Mouse (Mus musculus) cerebellum, adult 11 months (tissue): ENCODE results near the gene Adgrd1.

Experiments used
- DNase-seq: peaks from one replicate; pipeline ENCODE4 v3.0.0; 2022

Gene Adgrd1

DNA sequence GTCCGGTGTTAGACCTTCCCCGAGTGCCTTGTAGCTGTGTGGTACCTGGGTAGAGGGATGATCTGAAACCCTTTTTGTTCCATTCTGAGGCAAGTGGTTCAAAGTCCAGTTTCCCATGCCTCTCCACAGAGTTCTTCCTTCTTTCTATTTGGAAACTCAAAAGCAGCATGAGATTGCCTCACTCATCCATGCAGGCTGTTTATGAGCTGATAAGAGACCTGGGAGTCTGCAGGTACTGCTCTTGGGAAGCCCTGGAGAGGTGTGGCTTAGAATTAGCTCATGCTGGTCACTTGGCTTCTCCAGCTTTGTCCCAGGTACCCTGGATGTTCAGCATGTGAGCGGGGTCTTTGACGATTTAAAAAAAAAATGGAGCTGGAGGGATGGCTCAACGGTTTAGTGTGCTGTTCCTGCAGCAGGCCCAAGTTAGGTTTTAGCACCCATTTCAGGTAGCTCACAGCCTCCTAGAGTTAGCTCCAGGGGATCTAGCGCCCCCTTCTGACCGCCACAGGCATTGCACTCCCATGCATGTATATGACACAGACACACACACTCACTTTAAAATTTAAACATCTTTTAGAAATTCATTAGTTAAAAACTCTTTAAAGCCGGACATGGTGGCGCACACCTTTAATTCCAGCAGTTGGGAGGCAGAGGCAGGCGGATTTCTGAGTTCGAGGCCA lies 65.0 kb downstream of the Adgrd1 start:
- DNase-seq, result no peak

DNA sequence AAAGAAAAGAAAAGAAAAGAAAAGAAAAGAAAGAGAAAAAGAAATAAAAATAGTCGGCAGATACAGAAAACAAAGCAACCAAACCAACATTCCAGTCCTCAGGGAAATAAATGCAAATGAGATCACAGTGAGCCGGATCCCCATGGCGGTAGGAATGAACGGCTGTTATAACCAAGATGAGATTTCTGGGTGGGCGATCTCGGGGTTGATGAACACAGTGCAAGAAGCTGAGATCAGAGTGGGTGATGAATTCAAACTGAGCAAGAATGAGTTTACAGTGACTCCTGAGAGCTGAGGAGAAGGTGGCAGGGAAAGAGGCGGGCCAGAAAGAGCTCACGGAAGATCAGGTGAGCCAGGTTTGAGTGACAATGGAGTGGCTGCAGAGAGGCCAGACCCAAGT lies 66.9 kb downstream of the Adgrd1 start:
- no peak for DNase-seq

DNA sequence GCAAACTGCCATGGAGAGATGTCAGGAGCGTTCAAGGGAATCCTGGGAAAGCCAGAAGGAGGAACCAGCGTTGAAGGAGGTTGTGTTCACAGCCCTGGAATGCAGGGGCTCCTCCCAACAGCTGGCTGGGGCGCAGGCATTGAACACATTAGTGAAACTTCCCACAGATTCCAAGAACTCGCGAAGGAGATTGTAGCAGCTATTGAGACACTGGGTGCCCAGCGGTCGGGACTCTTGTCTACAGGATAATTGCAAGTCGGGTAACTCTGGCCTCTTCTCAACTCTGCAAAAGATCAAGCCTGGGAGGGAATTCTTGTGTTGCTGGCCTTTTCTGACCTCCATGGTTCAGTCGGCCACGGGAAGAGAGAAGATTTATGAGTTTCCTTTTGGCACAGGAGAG lies 67.5 kb downstream of the Adgrd1 start:
- DNase-seq, result no peak

DNA sequence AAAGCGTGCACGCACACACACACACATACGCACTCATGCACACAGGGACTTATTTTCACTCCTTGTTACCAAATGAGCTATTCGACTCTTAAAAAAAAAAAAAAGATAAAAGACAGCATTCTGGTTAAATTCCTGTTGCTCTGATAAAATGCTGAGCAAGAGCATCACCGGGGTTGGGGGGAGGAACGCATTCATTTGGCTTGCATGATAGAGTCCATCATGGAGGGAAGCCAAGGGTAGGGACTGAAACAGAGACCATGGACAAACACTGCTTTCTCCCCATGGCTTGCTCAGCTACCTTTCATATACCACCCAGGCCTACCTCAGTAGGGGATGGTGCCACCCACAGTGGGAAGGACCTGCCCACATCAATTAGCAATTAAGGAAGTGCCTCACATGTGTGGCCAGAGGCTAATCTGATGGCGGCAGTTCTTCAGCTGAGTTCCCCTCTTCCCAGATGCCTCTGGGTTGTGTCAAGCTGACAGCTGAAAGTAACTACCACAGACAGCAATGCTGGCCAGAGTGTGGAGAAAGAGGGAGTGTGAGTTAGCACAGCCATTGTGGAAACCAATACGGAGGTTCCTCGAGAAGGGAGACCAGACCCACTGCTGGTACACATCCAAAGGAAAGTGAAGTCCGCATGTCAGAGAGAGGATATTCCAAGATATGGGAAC lies 68.5 kb downstream of the Adgrd1 start:
- no peak for DNase-seq

DNA sequence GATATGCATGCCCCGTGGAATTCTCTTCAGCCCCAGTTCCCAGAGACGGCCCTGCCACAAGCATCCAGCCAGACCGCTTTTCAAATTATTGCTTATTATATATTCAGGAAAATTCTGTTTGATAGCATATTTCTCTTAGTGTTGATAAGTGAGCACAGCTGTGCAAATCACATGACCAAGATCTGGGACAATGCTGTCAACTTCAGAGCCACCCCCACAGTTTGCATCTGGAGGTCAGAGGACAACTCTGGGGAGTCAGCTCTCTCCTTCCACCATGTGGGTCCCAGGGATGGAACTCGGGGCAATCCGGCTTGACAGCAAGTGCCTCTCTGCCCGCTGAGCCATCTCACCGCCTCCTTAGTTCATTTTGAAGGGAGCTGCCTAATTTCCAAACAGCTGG lies 69.0 kb downstream of the Adgrd1 start:
- no peak for DNase-seq

DNA sequence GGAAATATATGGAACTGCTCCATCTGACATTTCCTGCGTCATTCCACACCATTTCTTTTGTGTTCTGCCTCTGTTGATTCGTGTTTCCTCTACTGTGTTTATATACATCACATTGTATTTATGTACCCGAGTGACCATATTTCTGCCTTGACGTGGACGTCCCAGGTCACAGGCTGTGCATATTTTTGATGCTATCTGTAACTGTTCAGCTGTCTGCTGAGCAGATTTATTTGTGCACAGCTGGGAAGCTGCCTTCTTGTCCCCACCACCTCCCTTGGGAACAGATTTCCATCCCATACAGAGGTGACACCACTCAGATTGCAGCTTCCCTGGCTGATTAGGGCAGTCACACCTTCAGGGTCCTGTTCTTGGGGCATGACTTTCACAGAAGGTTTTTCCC lies 72.5 kb downstream of the Adgrd1 start:
- DNase-seq, result no peak

DNA sequence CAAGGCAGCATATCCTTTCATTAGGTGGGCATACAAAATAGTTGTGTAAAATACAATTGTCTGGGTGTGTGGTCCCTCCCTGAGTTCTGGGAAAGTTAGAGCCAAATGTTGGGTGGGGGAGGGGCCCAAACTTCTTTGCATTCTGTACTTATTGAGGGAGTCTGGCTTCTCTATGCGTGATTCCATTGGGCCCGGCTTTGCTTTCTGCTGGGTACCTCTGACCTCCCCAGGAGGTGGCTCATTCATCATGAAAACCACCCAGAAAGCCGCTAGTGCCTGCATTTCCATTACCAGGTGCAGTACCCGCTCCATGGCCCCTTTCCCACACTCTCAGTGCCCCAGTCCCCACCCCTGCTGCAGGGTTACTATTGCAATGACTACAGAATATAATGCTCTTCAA lies 73.0 kb downstream of the Adgrd1 start:
- no peak for DNase-seq

DNA sequence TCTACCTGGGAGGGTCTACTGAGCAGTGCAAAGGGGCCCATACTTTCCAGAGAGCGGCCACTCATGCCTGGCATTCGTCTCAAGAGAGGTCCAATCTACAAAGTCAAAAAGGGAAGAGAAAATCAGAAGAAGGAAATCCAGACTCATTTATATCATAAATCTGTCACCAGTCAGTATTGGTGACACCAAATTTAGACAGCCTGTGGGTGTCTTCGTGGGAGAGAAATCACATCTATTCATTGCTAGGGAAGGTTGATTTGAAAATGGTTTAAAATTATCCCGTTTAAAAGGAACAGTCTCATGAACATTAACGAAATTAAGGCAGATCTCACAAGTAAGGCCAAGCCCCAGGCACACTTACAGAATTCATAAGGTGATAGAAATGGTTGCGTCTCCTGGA lies 76.0 kb downstream of the Adgrd1 start:
- no peak for DNase-seq

DNA sequence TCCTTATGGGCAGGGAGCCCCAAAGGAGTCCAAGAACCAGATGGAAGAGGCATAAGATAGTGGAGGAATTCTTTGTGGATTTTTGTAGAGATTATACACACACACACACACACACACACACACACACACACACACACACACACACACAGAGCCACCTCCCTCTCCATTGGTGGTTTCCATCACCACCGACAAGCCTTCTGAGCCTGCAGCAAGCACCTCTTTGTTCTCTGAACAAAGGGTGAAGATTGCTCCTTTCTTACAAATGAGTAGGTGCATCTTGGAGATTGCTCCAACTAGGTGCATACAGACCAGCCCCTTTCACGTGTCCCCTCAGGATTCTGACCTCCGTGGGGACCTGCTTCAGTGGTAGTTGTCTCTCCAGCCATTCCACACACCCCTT lies 79.4 kb downstream of the Adgrd1 start:
- no peak for DNase-seq

DNA sequence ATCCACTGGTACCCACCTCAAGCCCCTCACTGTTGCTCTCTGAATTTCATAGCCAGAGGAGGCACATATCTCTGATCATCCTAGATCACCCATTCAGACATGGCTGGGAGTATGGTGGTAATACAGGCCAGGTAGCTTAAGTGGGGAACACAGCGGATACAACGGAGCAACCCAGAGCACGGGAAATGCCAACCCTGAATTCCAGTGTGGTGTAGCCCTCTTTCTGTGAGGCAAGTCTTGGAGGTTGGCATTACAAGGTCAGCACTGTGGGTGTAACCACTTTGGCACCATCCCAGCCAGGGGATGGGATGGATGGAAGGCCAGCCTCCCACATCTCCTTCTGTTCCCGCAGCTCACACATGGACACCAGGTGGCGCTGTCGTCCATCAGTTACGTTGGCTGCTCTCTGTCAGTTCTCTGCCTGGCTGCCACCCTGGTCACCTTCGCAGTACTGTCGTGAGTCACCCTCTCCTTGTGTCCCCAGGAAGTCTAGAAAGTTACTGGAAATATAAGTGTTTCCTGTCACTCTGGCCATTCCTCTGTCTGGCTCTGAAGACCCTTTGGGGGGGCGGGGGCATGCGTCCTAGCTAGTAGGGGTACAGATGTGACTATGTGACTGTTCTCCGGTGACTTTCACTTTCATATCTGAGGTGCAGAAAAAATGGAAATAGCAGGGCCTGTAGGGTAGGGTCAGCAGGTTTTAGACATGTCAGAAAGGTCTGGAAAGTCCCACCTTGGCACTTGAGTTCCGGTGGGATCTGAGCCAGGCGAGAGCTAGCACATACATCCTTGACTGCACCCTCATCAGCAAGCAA lies 81.4 kb downstream of the Adgrd1 start:
- DNase-seq, result peak; percentile 84

DNA sequence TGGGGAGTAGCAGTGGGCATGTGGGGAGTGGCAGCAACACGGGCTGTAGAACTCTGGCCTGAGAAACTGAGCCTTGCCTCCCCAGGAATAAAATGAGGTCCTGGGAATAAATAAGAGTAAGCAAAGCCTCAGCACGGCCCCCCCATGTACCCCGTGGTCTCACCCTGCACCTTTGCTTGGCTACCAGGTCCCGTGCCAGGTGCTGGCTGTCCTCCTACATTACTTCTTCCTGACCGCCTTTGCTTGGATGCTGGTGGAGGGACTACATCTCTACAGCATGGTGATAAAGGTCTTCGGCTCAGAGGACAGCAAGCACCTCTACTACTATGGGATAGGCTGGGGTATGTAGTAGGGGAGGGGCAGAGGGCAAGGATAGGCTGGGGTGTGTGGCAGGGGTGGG lies 82.8 kb downstream of the Adgrd1 start:
- no peak for DNase-seq

DNA sequence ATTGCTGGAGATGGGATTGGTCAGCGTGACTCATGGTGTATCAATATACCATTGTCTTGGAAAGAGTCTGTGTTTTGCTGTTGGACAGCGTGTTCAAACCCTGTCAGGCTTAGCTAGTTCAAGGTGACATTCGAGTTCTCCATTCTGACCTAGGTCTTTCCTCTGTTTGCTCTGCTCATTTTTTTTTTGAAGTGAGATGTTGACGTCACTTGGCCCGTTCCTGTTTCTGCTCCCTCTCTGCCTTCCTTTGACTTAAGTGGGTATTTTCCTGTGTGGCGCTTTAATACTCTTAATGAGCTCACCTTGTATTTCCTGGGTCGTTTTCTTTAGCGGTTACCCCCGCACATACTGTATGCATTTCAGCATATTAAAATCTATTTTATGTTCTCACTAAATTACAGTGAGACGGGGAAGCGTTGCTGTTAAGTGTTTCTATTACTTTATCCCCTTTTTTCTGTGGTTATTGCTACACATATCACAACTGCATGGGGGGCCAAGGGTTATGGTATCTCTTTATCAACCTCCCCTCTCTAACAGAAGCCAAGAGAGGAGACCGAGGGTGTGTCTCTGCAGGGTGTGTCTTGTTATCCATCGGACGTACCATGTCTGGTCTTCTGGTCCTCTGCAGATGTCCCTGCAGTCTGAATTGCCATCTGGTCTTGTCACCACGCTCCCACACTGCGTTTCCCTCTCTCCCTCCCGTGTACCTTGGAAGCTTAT lies 83.6 kb downstream of the Adgrd1 start:
- no peak for DNase-seq

DNA sequence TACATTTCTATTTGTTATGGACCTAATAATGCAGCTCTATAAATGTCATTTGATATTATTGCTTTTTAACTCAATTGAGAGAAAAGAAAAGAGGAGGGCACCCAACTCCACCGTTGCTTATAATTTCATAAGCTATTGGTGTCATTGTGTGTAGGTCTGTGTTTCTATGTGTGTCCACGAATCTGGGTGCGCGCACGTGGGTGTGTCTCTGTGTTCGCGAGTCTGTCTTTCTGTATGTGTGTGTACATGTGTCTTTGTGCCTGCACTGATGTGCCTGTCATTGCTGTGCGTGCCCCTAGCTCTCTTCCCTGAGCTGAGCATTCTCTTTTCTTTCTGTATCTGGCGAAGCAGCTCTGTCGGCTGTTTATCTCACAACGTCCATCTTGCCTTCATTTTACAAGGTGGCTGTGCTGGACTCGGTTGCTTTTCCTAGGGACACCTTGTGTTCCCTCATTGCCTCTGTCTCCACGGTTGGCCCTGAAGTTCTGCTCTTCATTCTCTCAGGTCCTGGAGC lies 84.2 kb downstream of the Adgrd1 start:
- no peak for DNase-seq

DNA sequence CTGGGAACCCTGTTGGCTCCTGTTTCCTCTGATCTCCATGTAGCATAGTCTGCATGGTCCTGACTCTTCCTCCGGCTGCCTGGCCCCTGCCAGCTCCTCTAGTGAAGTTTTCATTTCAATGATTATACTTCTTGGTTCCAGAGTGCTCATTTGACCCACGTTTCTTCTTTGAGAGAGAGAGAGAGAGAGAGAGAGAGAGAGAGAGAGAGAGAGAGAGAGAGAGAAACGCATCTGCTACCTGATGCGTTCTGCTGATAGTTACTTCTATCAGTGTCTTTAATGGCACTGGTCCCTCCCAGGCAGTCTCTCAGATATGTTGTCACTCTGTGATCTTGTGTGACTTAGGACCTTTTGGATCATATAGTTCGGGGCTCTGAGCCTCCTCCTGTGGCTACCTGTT lies 84.9 kb downstream of the Adgrd1 start:
- no peak for DNase-seq

DNA sequence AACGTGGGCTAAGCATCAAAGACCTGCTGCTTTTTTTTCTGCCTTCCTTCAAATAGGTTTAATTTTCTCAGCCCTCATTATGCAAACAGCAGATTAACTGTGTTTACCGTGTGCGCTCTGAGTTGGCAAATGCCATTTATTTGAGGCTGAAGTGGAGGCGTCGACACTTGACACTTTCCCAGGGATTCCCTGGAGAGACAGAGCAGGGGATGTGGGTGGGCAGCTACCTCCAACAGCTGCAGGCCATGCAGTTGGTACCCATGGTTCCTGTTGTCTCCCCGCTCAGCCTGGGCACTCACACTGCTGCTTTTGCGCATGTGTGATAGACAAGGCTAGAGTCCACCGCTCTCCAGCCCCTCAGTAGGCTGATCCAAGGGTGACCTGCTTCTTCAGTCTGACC lies 86.0 kb downstream of the Adgrd1 start:
- no peak for DNase-seq

DNA sequence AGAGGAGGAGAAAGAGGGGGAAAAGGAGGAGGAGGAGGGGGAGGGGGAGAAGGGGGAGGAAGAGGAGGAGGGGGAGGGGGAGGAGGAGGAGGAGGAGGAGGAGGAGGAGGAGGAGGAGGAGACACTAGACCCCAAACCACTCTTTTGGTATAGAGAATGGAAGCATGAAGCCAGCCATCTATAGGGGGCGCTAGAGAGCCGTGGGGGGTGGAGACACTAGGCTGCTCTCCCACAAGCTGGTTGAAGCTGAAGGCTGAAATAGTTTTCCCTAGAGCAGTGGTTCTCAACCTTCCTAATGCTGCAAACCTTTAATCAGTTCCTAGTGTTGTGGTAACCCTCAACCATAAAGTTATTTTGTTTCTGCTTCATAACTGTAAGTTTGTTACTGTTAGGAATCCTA lies 89.7 kb downstream of the Adgrd1 start:
- DNase-seq, result peak; percentile 24

DNA sequence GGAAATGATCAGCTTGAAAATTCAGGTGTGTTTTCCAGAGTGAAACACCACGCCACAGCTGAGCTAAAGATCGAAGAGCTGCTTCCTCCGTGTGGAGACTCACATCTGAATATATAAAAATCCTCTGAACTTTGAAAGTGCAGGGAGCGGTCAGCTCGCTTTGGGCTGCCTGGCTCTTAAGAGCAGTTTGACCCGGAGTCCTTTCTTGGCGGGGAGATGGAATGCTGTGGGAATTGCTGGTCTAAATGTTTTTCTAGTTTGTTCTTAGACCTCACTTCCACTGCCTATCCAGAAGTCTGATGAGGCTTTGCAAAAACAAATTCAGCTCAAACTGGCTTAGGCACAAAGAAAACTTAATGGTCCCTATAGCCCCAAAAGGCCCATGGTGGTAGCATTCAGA lies 90.4 kb downstream of the Adgrd1 start:
- DNase-seq, result no peak

DNA sequence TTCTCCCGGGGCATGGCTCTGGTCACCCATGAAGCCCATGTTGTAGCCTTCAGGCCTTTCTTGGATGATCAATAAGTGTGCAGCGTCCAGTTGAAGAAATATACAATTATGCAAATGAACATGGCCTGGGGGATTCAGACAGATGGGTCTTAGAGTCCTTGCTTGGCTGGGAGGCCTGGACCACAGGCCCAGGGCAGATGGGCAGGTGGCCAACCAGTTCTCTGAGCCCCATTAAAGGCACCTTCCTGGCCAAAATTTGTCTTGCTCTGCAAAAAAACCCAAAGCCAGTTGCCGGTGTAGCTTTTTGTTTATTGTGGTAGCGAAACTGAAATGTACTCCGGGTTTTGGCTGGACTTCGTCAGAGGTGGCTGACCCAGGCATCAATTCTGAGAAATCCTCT lies 92.5 kb downstream of the Adgrd1 start:
- DNase-seq, result no peak

DNA sequence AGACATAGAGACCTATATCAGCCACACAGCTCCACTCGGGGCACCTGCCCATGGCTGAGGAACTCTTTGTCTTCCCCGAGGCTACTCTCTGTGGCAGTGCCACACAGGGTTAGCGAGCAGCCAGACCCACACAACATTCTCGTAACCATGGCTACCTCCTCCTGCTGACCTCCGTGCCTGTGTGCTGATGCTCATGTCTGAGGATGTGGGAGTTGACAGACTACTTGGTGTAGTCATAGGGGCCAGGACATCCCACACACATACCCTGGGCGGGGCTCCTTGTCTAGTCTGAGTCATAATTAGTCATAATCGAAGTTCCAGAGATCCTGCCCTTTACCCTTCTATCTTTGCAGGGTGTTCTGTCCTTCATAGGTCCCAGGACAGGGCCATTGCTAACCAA lies 93.5 kb downstream of the Adgrd1 start:
- no peak for DNase-seq

DNA sequence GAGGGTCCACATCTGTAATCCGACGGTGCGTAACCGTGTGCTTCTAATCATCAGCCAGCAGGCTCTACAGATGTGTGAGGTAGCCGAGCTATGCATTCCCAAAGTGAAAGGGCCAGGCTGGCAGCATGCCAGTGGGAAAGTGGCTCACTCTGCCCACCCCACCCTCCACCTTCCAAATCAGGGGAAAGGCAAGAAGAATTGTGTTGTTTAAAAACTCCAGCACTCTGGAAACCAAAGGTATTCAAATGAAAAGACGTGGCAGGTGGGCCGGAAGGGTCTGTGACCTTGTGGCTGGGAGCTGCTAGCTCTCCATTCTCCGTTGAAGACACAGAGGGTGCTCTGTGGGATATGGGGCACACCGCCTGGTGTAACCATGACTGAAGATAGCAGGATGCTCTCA lies 100.0 kb downstream of the Adgrd1 start:
- no peak for DNase-seq

DNA sequence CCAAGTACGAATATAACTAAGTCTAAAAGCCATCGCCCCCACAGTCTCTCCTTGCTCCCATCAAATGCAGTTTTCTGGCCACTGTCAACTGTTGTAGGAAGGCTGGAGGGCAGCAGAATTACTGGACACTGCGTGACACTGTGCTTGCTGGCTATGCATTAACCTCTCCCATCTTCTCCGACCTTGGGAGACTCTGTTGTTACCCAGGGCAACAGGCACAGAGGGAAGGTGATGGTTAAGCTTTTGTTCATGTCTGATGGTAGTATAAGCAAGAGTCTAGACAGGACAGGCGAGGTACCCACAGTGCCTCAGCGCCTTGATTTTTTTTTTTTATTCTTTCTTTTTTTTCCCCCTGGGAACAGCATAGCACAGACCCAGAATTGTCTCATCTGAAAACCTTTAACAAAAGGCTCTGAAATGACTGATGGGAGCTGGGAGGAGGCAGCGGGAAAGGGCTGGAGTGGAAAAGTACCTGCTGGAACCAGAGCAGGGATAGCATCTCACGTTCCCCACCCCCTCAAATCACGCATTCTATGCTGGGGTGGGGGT lies 100.5 kb downstream of the Adgrd1 start:
- DNase-seq, result no peak

DNA sequence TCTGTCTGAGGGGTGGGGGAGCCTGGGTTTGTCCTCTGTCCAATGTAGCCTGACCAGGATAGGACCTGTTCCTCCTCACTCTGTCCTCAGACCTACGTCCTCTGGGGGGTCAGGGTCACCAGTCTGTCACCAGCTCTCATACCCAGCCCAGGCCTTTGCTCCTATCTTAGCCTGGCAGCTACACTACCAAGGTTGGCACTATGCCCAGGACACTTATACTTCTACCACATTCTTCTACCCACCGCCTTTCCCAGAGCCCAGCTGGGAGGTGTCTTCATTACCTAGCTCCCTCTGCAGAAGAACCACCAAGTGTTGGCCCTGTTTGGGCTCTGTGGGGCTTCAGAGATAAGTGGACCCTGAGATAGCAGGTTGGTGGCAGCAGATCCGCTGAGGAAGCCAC lies 103.6 kb downstream of the Adgrd1 start:
- no peak for DNase-seq

DNA sequence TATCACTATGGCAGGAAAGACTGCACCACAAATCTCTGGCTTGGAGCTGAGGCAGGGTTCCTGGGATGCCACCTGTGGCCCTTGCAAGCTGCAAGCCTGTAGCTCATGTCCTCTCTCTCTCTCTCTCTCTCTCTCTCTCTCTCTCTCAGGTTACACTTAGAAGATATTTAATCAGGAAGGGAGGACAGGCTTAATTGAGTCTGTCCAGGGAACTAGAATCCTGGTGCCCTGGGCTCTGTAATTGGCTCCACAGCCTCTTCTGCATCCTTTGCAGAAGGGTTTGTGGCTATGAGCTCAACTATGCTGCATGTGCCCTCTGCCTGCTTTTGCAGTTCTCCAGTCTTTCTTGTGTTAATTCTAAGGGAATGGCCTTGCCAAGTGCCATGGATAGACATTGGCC lies 111.7 kb downstream of the Adgrd1 start:
- no peak for DNase-seq
